Mouse (Mus musculus): ENCODE measurements around the gene Slc12a1.

DNA sequence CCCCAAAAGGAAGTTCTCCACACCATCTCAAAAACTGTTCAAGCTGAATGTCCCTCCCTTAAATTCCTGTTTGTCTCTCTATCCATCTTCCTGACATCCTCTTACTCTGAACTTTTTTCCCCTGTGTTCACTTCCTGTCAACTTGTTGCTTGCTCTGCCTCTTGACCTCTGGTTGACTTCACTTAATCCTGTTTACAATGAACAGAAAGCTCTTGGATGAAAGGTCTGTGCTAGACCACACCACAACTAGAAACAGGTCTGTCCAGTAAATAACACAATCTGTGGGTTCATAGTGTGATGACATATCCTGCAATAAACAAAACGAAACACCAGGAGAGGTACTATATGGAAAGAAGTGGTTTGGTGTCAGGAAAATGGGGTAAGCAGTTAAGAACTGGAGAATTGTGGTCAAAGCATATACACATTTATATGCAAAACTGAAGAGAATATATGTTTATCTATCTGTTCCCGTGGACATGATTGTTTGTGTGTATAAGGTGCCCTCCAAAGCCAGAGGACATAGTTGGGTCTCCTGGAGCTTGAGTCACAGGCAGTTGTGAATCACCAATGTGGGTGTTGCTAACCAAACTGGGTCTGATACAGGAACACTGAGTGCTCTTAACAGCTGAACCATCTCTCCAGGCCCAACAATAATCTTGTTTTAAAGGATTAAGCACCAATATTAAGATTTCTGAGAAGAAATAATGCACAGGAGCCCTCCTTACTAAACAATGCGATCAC, 93.4 kb downstream of the Slc12a1 start:
- TF ChIP-seq CTCF (IDR thresholded peaks at IDR 0.05; ENCODE audit: low read depth) (no peak), EP300 (IDR thresholded peaks at IDR 0.05; ENCODE audit: low read depth) (no peak)
